Mouse (Mus musculus): ENCODE measurements at regions not wholly inside any gene's neighbourhood (a gene's known extent, or its start where the extent isn't known, plus 50 kb on each side); places are given as distances from the start of the nearest gene placed in this dataset.

DNA sequence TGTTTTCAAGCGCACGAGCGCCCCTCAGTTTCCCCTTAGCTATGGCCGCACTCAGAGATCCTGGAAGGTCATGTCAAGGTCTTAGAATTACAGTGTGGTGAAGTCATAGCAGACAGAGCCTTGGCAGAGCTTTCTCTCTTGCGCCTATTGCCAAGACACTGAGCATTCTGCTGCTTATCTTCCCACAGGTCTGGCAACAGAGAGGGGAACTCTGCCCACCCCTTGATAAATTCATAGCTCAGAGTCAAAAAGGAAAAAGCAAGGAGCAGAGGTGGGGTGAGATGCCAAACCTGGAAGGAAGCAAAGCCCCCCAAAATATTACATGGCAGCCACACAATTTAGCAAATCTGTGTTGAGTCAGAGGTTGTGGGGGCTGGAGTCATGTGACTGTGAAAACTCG is 362.3 kb downstream of the Tmem132b start:
- TF ChIP-seq MYB (IDR thresholded peaks at IDR 0.05; ENCODE audit: low read depth, low read length) (no peak), EP300 (IDR thresholded peaks at IDR 0.05; ENCODE audit: low read depth in 1 of 2, low read length in 2 of 2) (no peak), RCOR1 (IDR thresholded peaks at IDR 0.05; ENCODE audit: low read depth, low read length) (no peak), E2F4 (IDR thresholded peaks at IDR 0.05; ENCODE audit: borderline replicate concordance, low read depth, low read length) (no peak), NRF1 (IDR thresholded peaks at IDR 0.05; ENCODE audit: insufficient read depth, low read depth, low read length, poor library complexity, severe bottlenecking) (no peak), TAL1 (IDR thresholded peaks at IDR 0.05; ENCODE audit: low read length) (no peak), KAT2A (conservative IDR thresholded peaks at IDR 0.05; ENCODE audit: low read depth, low read length) (no peak)
- no peaks in the 10 kb centered on the region for H3K9me3 ChIP-seq (replicated peaks; ENCODE audit: insufficient read depth, low read length)
- H3K27ac ChIP-seq (ENCODE audit: control insufficient read depth, low read depth, low read length) = no peak overlapping the region
- no peaks in the 10 kb centered on the region for H3K79me2 ChIP-seq (ENCODE audit: control insufficient read depth, insufficient read depth, low read length, poor library complexity)
- H3K36me3 ChIP-seq (ENCODE audit: control insufficient read depth in 1 of 2, insufficient read depth in 2 of 2, low read length in 2 of 2) = no peaks in the 10 kb centered on the region
- H3K4me1 ChIP-seq (ENCODE audit: control insufficient read depth in 1 of 2, insufficient read depth in 2 of 2, low read length in 2 of 2) = no peaks in the 10 kb centered on the region
- H3K4me3 ChIP-seq (ENCODE audit: control insufficient read depth in 1 of 2, insufficient read depth in 1 of 2, low read depth in 2 of 2, low read length in 2 of 2) = no peak overlapping the region
- H3K9ac ChIP-seq (ENCODE audit: control insufficient read depth, low read depth, low read length, poor library complexity, severe bottlenecking) = no peak overlapping the region
- DNase-seq (ENCODE audit: low read depth, low spot score) = no peak
- H3K27me3 ChIP-seq (ENCODE audit: control insufficient read depth in 1 of 2, insufficient read depth in 2 of 2, low read length in 2 of 2) = no peaks in the 10 kb centered on the region

- no peaks in the 10 kb centered on the region for H3K27me3 ChIP-seq (ENCODE audit: control insufficient read depth in 1 of 2, insufficient read depth in 2 of 2, low read length in 2 of 2)
- no peak for DNase-seq (ENCODE audit: low read depth, low spot score)
- H3K27ac ChIP-seq (ENCODE audit: control insufficient read depth, low read depth, low read length) = no peak overlapping the region
- H3K4me3 ChIP-seq (ENCODE audit: control insufficient read depth in 1 of 2, insufficient read depth in 1 of 2, low read depth in 2 of 2, low read length in 2 of 2) = no peak overlapping the region
- H3K79me2 ChIP-seq (ENCODE audit: control insufficient read depth, insufficient read depth, low read length, poor library complexity) = no peaks in the 10 kb centered on the region
- no peak for TF ChIP-seq ZMIZ1 (IDR thresholded peaks at IDR 0.05; ENCODE audit: low read depth, low read length)
- no peak for TF ChIP-seq SIN3A (IDR thresholded peaks at IDR 0.05; ENCODE audit: low read length)
- no peak for TF ChIP-seq TCF12 (IDR thresholded peaks at IDR 0.05; ENCODE audit: low read depth, low read length)
- TF ChIP-seq MAX (IDR thresholded peaks at IDR 0.05; ENCODE audit: low read length) = no peak
- TF ChIP-seq ZNF384 (IDR thresholded peaks at IDR 0.05; ENCODE audit: low read depth, low read length) = no peak
- TF ChIP-seq E2F4 (IDR thresholded peaks at IDR 0.05; ENCODE audit: borderline replicate concordance, low read depth, low read length) = no peak
- no peak for TF ChIP-seq GATA1 (IDR thresholded peaks at IDR 0.05; ENCODE audit: low read depth, low read length)
- TF ChIP-seq TBP (IDR thresholded peaks at IDR 0.05; ENCODE audit: low read depth, low read length) = no peak
- H3K9ac ChIP-seq (ENCODE audit: control insufficient read depth, low read depth, low read length, poor library complexity, severe bottlenecking) = no peak overlapping the region
- no peaks in the 10 kb centered on the region for H3K4me1 ChIP-seq (ENCODE audit: control insufficient read depth in 1 of 2, insufficient read depth in 2 of 2, low read length in 2 of 2)
- no peaks in the 10 kb centered on the region for H3K9me3 ChIP-seq (replicated peaks; ENCODE audit: insufficient read depth, low read length)
- no peaks in the 10 kb centered on the region for H3K36me3 ChIP-seq (ENCODE audit: control insufficient read depth in 1 of 2, insufficient read depth in 2 of 2, low read length in 2 of 2)
These were observed 370.5 kb downstream of the Tmem132b start for GRCm38 (mm10) chr5:125902038-125902437.

DNA sequence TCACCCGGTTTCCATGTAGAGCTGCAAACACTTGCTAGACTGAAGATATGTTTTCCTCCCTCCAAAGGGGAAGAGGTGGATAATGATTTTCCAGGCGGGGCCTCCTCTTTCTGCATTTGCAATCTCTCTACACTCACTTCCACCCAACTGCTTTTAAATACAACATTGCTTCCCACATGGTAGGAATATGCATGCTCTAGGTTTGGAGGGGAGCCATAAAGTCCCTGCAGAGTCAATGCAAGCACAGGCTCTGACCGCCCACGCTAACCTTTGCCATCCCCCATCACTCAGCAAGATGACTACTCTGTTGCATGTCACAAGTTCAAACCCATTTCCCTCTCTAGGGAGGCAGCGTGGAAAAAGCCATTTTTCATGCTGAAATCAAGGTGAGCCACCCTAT is 372.9 kb downstream of the Tmem132b start:
- TF ChIP-seq MXI1 (IDR thresholded peaks at IDR 0.05; ENCODE audit: low read depth, low read length) = no peak
- no peak for TF ChIP-seq NELFE (IDR thresholded peaks at IDR 0.05; ENCODE audit: low read depth, low read length)
- TF ChIP-seq MYC (IDR thresholded peaks at IDR 0.05; ENCODE audit: low read depth, low read length) = no peak
- no peak for TF ChIP-seq BHLHE40 (IDR thresholded peaks at IDR 0.05; ENCODE audit: borderline replicate concordance, low read depth, low read length)
- TF ChIP-seq TAL1 (IDR thresholded peaks at IDR 0.05; ENCODE audit: low read length) = no peak
- TF ChIP-seq ZKSCAN1 (IDR thresholded peaks at IDR 0.05; ENCODE audit: low read depth, low read length) = no peak
- TF ChIP-seq POLR2A (IDR thresholded peaks at IDR 0.05; ENCODE audit: control insufficient read depth in 1 of 2, insufficient read depth in 1 of 2, low read depth in 1 of 2, low read length in 2 of 2, poor library complexity in 1 of 2) = no peak
- no peak for TF ChIP-seq USF1 (IDR thresholded peaks at IDR 0.05; ENCODE audit: low read depth, low read length)
- no peak for TF ChIP-seq ZMIZ1 (IDR thresholded peaks at IDR 0.05; ENCODE audit: low read depth, low read length)
- no peak for TF ChIP-seq RCOR1 (IDR thresholded peaks at IDR 0.05; ENCODE audit: low read depth, low read length)
- TF ChIP-seq TBP (IDR thresholded peaks at IDR 0.05; ENCODE audit: low read depth, low read length) = no peak
- TF ChIP-seq E2F4 (IDR thresholded peaks at IDR 0.05; ENCODE audit: borderline replicate concordance, low read depth, low read length) = no peak
- H3K9ac ChIP-seq (ENCODE audit: control insufficient read depth, low read depth, low read length, poor library complexity, severe bottlenecking) = no peak overlapping the region
- H3K9me3 ChIP-seq (replicated peaks; ENCODE audit: insufficient read depth, low read length) = no peaks in the 10 kb centered on the region
- no peaks in the 10 kb centered on the region for H3K79me2 ChIP-seq (ENCODE audit: control insufficient read depth, insufficient read depth, low read length, poor library complexity)
- no peak overlapping the region for H3K4me3 ChIP-seq (ENCODE audit: control insufficient read depth in 1 of 2, insufficient read depth in 1 of 2, low read depth in 2 of 2, low read length in 2 of 2)
- no peaks in the 10 kb centered on the region for H3K27me3 ChIP-seq (ENCODE audit: control insufficient read depth in 1 of 2, insufficient read depth in 2 of 2, low read length in 2 of 2)
- H3K36me3 ChIP-seq (ENCODE audit: control insufficient read depth in 1 of 2, insufficient read depth in 2 of 2, low read length in 2 of 2) = no peaks in the 10 kb centered on the region
- no peak overlapping the region for H3K27ac ChIP-seq (ENCODE audit: control insufficient read depth, low read depth, low read length)
- no peaks in the 10 kb centered on the region for H3K4me1 ChIP-seq (ENCODE audit: control insufficient read depth in 1 of 2, insufficient read depth in 2 of 2, low read length in 2 of 2)
- DNase-seq (ENCODE audit: low read depth, low spot score) = no peak
